Mouse (Mus musculus) forebrain, embryonic 14.5 days (tissue): Measurements from ENCODE around the gene Foxred1. TPM values are rescaled to one million over a fixed set of nuclear protein-coding genes. Genes with fewer than 3 reads are reported as not detected.

ENCODE experiments used
- ATAC-seq: fragments of 200-750 bp; cut with Nextera tagmentation; 2 replicates; pipeline ENCODE4 v1.8.0; 2017; ENCODE audit warnings: mild to moderate bottlenecking, moderate library complexity
- DNase-seq: peaks from one replicate; pipeline ENCODE4 v3.0.0-alpha.2; 2015; ENCODE audit warnings: low spot score
- H3K27ac ChIP-seq: fragments of 300-500 bp; sonication (generic); 2 replicates; pipeline ENCODE4 v1.5.1; 2014; ENCODE audit warnings: low read depth, mild to moderate bottlenecking, control low read depth, low read length, moderate library complexity
- H3K27me3 ChIP-seq: fragments of 300-500 bp; sonication (generic); replicated peaks from 2 replicates; pipeline ENCODE4 v1.6.1; 2014; ENCODE audit warnings: low read length, control low read depth, mixed read lengths; ENCODE audit not compliant: control insufficient read depth, insufficient read depth
- H3K36me3 ChIP-seq: fragments of 300-500 bp; sonication (generic); 2 replicates; pipeline ENCODE4 v1.6.1; 2014; ENCODE audit warnings: low read length, control low read depth; ENCODE audit not compliant: control insufficient read depth, insufficient read depth
- H3K4me1 ChIP-seq: fragments of 300-500 bp; sonication (generic); 2 replicates; pipeline ENCODE4 v1.6.1; 2014; ENCODE audit warnings: antibody characterized with exemption, low read length, control low read depth; ENCODE audit not compliant: control insufficient read depth, insufficient read depth
- H3K4me2 ChIP-seq: fragments of 300-500 bp; sonication (generic); 2 replicates; pipeline ENCODE4 v1.6.1; 2014; ENCODE audit warnings: mild to moderate bottlenecking, control low read depth, low read length
- H3K4me3 ChIP-seq: fragments of 300-500 bp; sonication (generic); 2 replicates; pipeline ENCODE4 v1.5.1; 2014; ENCODE audit warnings: low read depth, low read length, control low read depth
- H3K9ac ChIP-seq: fragments of 300-500 bp; sonication (generic); 2 replicates; pipeline ENCODE4 v1.6.1; 2014; ENCODE audit warnings: mild to moderate bottlenecking, low read length, control low read depth, moderate library complexity
- H3K9me3 ChIP-seq: fragments of 300-500 bp; sonication (generic); replicated peaks from 2 replicates; pipeline ENCODE4 v1.6.1; 2016; ENCODE audit warnings: low read length, control low read depth, mixed read lengths; ENCODE audit not compliant: control insufficient read depth
- WGBS: fragments of 180-500 bp; shearing (Covaris S2); extraction: QIAGEN DNeasy Blood & Tissue Kit; methylation state at CpG from one replicate; pipeline ENCODE4 v1.1.7; 2014; 5-methylcytosine and 5-hydroxymethylcytosine counted together
- polyA plus RNA-seq: library from polyadenylated mRNA; unstranded; fragments of >200 nt; fragmentation: Nextera tagmentation; extraction: Ambion mirVana; gene quantifications from 2 replicates; pipeline ENCODE4 v1.2.1, GENCODE M21; 2014

Gene Foxred1
- polyA plus RNA-seq, 1 experiment from 2014 or later: 24.9 TPM

GRCm38 (mm10) chr9:35198351-35198750, 12.5 kb downstream of the Foxred1 start:
- Histone ChIP-seq H3K9me3 (no peaks in the 10 kb centered on the region), H3K9ac (no peak overlapping the region), H3K4me3 (no peak overlapping the region), H3K27me3 (no peaks in the 10 kb centered on the region), H3K36me3 (no peaks in the 10 kb centered on the region), H3K4me1 (peaks cover 9% of the 10 kb centered on the region), H3K4me2 (no peak overlapping the region), H3K27ac (no peak overlapping the region)
- WGBS: 77% methylated on average over 10 of the region's 10 CpGs
- no peak for DNase-seq
- ATAC-seq: no peak

GRCm38 (mm10) chr9:35197625-35198024, 13.2 kb downstream of the Foxred1 start:
- DNase-seq (no peak), ATAC-seq (no peak)
- Histone ChIP-seq H3K9ac (no peak overlapping the region), H3K27ac (no peak overlapping the region), H3K9me3 (no peaks in the 10 kb centered on the region), H3K36me3 (no peaks in the 10 kb centered on the region), H3K27me3 (no peaks in the 10 kb centered on the region), H3K4me1 (peaks cover 9% of the 10 kb centered on the region), H3K4me3 (no peak overlapping the region), H3K4me2 (no peak overlapping the region)
- WGBS: 88% methylated on average over 3 of the region's 3 CpGs

DNA sequence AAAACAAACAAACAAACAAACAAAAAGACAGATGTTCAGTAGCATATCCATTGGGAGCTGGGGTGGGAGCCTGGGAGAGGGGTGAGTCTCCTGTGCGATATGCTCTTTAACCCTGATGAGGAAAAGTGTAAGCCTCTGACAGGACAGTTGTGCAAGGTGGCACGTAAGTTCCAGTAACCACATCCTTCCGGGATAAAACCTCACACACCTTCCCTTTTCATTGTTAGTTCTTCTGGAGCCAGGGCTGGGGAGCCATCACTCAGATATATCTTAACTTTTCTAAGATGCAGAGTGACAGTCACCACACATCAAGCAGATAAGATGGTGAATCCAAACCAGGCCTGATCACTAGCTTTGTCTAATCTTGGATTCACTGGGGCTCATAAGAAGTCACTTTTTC, 16.8 kb downstream of the Foxred1 start:
- DNase-seq: no peak
- 94% methylated on average over 3 of the region's 3 CpGs for WGBS
- H3K9ac ChIP-seq: no peak overlapping the region
- no peak for ATAC-seq
- H3K27me3 ChIP-seq: no peaks in the 10 kb centered on the region
- no peak overlapping the region for H3K4me2 ChIP-seq
- H3K27ac ChIP-seq: no peak overlapping the region
- no peaks in the 10 kb centered on the region for H3K9me3 ChIP-seq
- no peak overlapping the region for H3K4me3 ChIP-seq
- H3K36me3 ChIP-seq: 0 out of 2 replicates have a peak, but pooled peaks cover 5% of the 10 kb centered on the region
- 0 out of 2 replicates have a peak, but pooled peaks cover under 1% of the 10 kb centered on the region for H3K4me1 ChIP-seq

GRCm38 (mm10) chr9:35192983-35193542, 17.8 kb downstream of the Foxred1 start:
- no peak for DNase-seq
- Histone ChIP-seq H3K27ac (no peak overlapping the region), H3K4me1 (0 out of 2 replicates have a peak, but pooled peaks cover 2% of the 10 kb centered on the region), H3K9ac (no peak overlapping the region), H3K27me3 (no peaks in the 10 kb centered on the region), H3K9me3 (no peaks in the 10 kb centered on the region), H3K36me3 (0 out of 2 replicates have a peak, but pooled peaks cover 8% of the 10 kb centered on the region), H3K4me3 (no peak overlapping the region), H3K4me2 (no peak overlapping the region)
- 78% methylated on average over 11 of the region's 11 CpGs for WGBS
- ATAC-seq: no peak

DNA sequence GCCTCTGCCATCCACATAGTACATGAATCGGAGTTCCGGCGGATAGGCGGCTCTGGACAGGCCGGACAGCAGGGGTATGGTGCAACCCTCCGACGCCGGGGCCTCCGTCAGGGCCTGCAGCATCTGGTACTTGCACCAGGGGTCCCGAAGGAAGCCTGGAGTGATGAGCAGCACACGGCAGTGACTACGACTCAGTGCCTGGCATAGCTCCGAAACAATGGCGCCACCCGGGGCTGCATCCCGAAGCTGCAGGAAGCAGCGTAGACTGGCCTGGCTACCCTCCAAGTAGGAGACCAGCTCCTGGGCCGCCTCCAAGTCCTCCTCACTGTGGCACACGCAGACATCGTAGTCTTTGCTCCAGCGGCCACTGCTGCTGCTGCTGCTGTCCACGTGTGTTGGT, 22.2 kb downstream of the Foxred1 start:
- 0 out of 2 replicates have a peak, but pooled peaks cover 2% of the 10 kb centered on the region for H3K4me1 ChIP-seq
- H3K4me2 ChIP-seq: no peak overlapping the region
- H3K9me3 ChIP-seq: no peaks in the 10 kb centered on the region
- H3K27ac ChIP-seq: no peak overlapping the region
- DNase-seq (peak; percentile 78), ATAC-seq (peak; percentile 60; the same call in 1 of the 2 replicates)
- peaks cover 8% of the 10 kb centered on the region; the same call in 1 of the 2 replicates for H3K36me3 ChIP-seq
- no peak overlapping the region for H3K9ac ChIP-seq
- H3K4me3 ChIP-seq: no peak overlapping the region
- H3K27me3 ChIP-seq: no peaks in the 10 kb centered on the region
- 56% methylated on average over 22 of the region's 22 CpGs for WGBS

DNA sequence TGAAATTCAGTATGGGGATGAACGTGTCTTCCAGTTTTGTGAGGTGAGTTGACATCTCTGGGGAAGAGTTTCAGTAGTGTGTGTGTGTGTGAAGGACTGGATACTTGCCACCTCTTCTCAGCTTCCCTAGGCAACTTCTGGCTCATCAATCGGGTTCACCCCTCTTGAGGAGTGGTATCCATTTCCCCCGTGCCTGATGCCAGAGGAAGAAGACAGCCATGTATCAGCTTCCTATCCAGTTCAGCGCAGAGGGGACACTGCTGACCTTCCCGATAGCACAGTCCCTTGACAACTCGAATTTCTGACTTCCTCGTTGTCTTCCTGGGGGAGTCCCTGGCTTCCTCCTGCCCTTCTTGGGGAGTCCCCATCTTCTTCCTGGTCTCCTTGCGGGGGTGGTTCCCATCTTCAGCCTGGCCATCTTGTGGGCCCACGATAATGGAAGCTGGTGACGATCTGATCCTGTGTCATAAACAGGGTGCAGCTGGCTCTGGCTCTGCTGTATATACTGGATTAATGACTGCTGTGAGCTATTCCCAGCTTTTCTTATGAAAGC, 23.4 kb downstream of the Foxred1 start:
- Histone ChIP-seq H3K27ac (no peak overlapping the region), H3K9ac (no peak overlapping the region), H3K36me3 (peaks cover 8% of the 10 kb centered on the region; the same call in 1 of the 2 replicates), H3K4me2 (no peak overlapping the region), H3K4me1 (0 out of 2 replicates have a peak, but pooled peaks cover 2% of the 10 kb centered on the region), H3K27me3 (no peaks in the 10 kb centered on the region), H3K4me3 (no peak overlapping the region), H3K9me3 (no peaks in the 10 kb centered on the region)
- WGBS: 89% methylated on average over 10 of the region's 10 CpGs
- no peak for ATAC-seq
- no peak for DNase-seq

DNA sequence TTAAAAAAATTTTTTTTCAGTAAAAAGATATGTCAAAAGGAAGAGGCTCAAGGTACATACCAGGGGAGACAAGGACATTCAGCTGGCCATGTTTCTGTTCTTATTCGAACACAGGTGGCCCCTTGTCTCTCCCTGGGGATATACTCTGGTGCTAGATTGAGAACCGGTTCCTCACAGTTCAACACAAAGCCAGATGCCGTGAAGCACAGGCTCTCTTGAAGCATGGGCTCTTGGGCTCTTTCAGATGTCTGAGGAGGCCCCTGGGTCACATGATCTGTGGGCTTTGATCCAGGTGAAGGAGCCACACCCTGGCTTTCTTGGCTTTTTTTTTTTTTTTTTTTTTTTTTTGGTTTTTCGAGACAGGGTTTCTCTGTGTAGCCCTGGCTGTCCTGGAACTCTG, 24.4 kb downstream of the Foxred1 start:
- DNase-seq: no peak
- H3K4me2 ChIP-seq: no peak overlapping the region
- WGBS: 78% methylated on average over 4 of the region's 4 CpGs

GRCm38 (mm10) chr9:35183359-35183758, 27.5 kb downstream of the Foxred1 start:
- Histone ChIP-seq H3K9ac (no peak overlapping the region), H3K36me3 (no peaks in the 10 kb centered on the region; the same call in 1 of the 2 replicates), H3K9me3 (no peaks in the 10 kb centered on the region), H3K27ac (no peak overlapping the region), H3K4me3 (no peak overlapping the region), H3K27me3 (no peaks in the 10 kb centered on the region), H3K4me1 (no peaks in the 10 kb centered on the region), H3K4me2 (no peak overlapping the region)
- 72% methylated on average over 5 of the region's 5 CpGs for WGBS
- DNase-seq (no peak), ATAC-seq (no peak)

More for the DNA sequence above, 24.4 kb downstream of the Foxred1 start:
- no peaks in the 10 kb centered on the region for H3K9me3 ChIP-seq
- H3K4me3 ChIP-seq: no peak overlapping the region
- H3K27ac ChIP-seq: no peak overlapping the region
- no peaks in the 10 kb centered on the region for H3K27me3 ChIP-seq
- H3K4me1 ChIP-seq: 0 out of 2 replicates have a peak, but pooled peaks cover 2% of the 10 kb centered on the region
- H3K36me3 ChIP-seq: peaks cover 8% of the 10 kb centered on the region; the same call in 1 of the 2 replicates
- no peak overlapping the region for H3K9ac ChIP-seq
- no peak for ATAC-seq

GRCm38 (mm10) chr9:35182832-35183231, 28.0 kb downstream of the Foxred1 start:
- H3K4me2 ChIP-seq: no peak overlapping the region
- H3K36me3 ChIP-seq: no peaks in the 10 kb centered on the region; the same call in 1 of the 2 replicates
- WGBS: 85% methylated on average over 2 of the region's 2 CpGs
- no peak overlapping the region for H3K4me3 ChIP-seq
- no peaks in the 10 kb centered on the region for H3K27me3 ChIP-seq
- no peak overlapping the region for H3K27ac ChIP-seq
- no peaks in the 10 kb centered on the region for H3K4me1 ChIP-seq
- ATAC-seq (no peak), DNase-seq (no peak)
- no peak overlapping the region for H3K9ac ChIP-seq
- no peaks in the 10 kb centered on the region for H3K9me3 ChIP-seq
